Mouse (Mus musculus) intestine, postnatal 0 days (tissue): ENCODE measurements at regions not wholly inside any gene's neighbourhood (a gene's known extent, or its start where the extent isn't known, plus 50 kb on each side); places are given as distances from the start of the nearest gene placed in this dataset.

Experiments used
- ATAC-seq: fragments of 200-750 bp; cut with Nextera tagmentation; 2 replicates; pipeline ENCODE4 v1.8.0; 2017; ENCODE audit warnings: mild to moderate bottlenecking, moderate TSS enrichment, moderate library complexity
- H3K27ac ChIP-seq: fragments of 300-500 bp; sonication (generic); 2 replicates; pipeline ENCODE4 v1.5.1; 2014; ENCODE audit warnings: mild to moderate bottlenecking, low read depth, low read length, moderate library complexity
- H3K27me3 ChIP-seq: fragments of 300-500 bp; sonication (generic); replicated peaks from 2 replicates; pipeline ENCODE4 v1.6.1; 2014; ENCODE audit warnings: low read length, mixed read lengths; ENCODE audit not compliant: control insufficient read depth, insufficient read depth
- H3K36me3 ChIP-seq: fragments of 300-500 bp; sonication (generic); 2 replicates; pipeline ENCODE4 v1.6.1; 2014; ENCODE audit warnings: mild to moderate bottlenecking, moderate library complexity; ENCODE audit not compliant: control insufficient read depth, insufficient read depth
- H3K4me1 ChIP-seq: fragments of 300-500 bp; sonication (generic); replicated peaks from 2 replicates; pipeline ENCODE4 v1.6.1; 2014; ENCODE audit warnings: antibody characterized with exemption, low read length, mixed read lengths; ENCODE audit not compliant: control insufficient read depth, insufficient read depth
- H3K4me2 ChIP-seq: fragments of 300-500 bp; sonication (generic); replicated peaks from 2 replicates; pipeline ENCODE4 v1.6.1; 2014; ENCODE audit warnings: low read depth, mild to moderate bottlenecking, moderate library complexity
- H3K4me3 ChIP-seq: fragments of 300-500 bp; sonication (generic); 2 replicates; pipeline ENCODE4 v1.5.1; 2014; ENCODE audit warnings: low read depth, low read length
- H3K9ac ChIP-seq: fragments of 300-500 bp; sonication (generic); 2 replicates; pipeline ENCODE4 v1.6.1; 2014; ENCODE audit warnings: mild to moderate bottlenecking, low read depth, low read length
- H3K9me3 ChIP-seq: fragments of 300-500 bp; sonication (generic); 2 replicates; pipeline ENCODE4 v1.6.1; 2016; ENCODE audit warnings: mixed run types; ENCODE audit not compliant: control insufficient read depth
- CTCF ChIP-seq: sonication (generic); IDR thresholded peaks from 2 replicates; pipeline ENCODE4 v1.5.1; 2016; ENCODE audit warnings: low read depth, mild to moderate bottlenecking, control low read depth, antibody characterized with exemption, moderate library complexity
- WGBS: fragments of 180-500 bp; shearing (Covaris S2); extraction: QIAGEN DNeasy Blood & Tissue Kit; methylation state at CpG from one replicate; pipeline ENCODE4 v1.1.7; 2014; 5-methylcytosine and 5-hydroxymethylcytosine counted together

GRCm38 (mm10) chr13:102157369-102158130, 389.5 kb upstream of the Pik3r1 start:
- no peaks in the 10 kb centered on the region for H3K36me3 ChIP-seq
- H3K4me3 ChIP-seq, result no peak overlapping the region
- no peak for TF ChIP-seq CTCF
- H3K9me3 ChIP-seq, result no peaks in the 10 kb centered on the region
- no peaks in the 10 kb centered on the region for H3K27me3 ChIP-seq
- H3K4me1 ChIP-seq, result no peaks in the 10 kb centered on the region
- WGBS, result 81% methylated on average over 6 of the region's 6 CpGs
- ATAC-seq, result no peak
- H3K9ac ChIP-seq, result no peak overlapping the region
- no peak overlapping the region for H3K4me2 ChIP-seq
- H3K27ac ChIP-seq, result no peak overlapping the region

DNA sequence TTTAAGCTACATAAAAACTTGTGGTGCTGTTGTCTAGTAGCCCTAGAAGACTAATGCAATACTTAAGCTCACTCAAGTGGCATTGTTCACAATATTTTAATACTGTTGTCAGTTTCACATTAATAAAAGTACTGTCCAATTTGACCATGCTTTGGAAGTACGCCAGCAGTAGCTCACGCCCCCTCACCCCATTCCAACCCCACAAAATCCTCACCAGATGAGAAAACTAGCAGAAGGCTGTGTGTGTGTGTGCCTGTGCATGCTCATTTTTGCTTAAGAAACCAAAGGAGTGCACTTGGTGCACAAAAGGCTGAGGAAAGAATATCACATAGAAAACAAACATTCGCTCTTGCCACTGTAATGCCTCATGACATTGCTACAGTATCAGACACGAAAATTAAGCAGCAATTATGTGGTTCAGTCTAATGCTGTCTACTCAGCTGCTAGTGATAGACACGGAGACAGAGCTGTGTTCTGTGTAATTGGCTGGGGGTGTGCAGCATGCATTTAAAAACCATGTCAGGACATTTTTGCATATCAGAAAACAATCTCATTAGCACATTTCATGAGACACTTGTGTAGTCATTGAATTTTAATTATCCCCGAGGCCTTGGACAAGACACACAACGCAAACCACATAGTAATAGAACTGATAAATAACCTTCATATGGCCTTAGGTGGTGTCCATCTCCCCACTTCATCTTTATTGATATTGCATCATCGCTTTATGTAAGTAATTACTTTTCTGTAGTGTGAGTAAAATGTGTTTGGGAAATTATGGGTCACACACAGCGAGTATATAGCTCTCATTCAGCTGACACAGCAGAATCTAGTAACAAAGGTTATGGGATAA, 405.6 kb upstream of the Pik3r1 start:
- ATAC-seq, result no peak
- H3K4me3 ChIP-seq, result no peak overlapping the region
- H3K27ac ChIP-seq, result no peak overlapping the region
- H3K4me2 ChIP-seq, result no peak overlapping the region
- WGBS, result 79% methylated on average over 9 of the region's 9 CpGs
- H3K4me1 ChIP-seq, result no peaks in the 10 kb centered on the region
- TF ChIP-seq CTCF, result no peak
- H3K27me3 ChIP-seq, result no peaks in the 10 kb centered on the region; the same call in 1 of the 2 replicates
- no peaks in the 10 kb centered on the region for H3K9me3 ChIP-seq
- H3K9ac ChIP-seq, result no peak overlapping the region
- H3K36me3 ChIP-seq, result no peaks in the 10 kb centered on the region

GRCm38 (mm10) chr13:102174431-102174830, 406.4 kb upstream of the Pik3r1 start:
- no peak overlapping the region for H3K9ac ChIP-seq
- H3K4me3 ChIP-seq, result no peak overlapping the region
- WGBS, result 90% methylated on average over 3 of the region's 3 CpGs
- no peaks in the 10 kb centered on the region for H3K9me3 ChIP-seq
- no peaks in the 10 kb centered on the region for H3K4me1 ChIP-seq
- no peak for ATAC-seq
- H3K27ac ChIP-seq, result no peak overlapping the region
- no peaks in the 10 kb centered on the region; the same call in 1 of the 2 replicates for H3K27me3 ChIP-seq
- H3K36me3 ChIP-seq, result no peaks in the 10 kb centered on the region
- no peak overlapping the region for H3K4me2 ChIP-seq
- TF ChIP-seq CTCF, result no peak

DNA sequence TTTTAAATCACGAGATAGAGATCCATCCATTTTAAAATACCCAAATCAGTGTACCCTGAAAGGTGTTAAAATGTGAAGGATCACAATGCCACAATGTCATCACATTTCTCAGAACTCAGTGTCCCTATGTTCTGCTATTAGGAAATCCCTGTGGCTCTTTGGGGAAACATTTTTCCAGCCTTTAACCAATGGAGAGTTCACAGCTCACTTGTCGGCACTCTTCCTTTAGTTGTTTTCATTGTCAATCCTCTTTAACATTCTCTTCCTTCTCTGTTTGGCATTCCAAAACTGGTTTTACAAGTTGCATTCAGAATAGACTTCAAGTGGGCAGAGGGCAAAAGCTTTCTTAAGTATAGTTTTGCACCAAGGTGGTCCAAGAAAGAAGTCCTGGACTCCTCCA, 406.9 kb upstream of the Pik3r1 start:
- no peak for ATAC-seq

DNA sequence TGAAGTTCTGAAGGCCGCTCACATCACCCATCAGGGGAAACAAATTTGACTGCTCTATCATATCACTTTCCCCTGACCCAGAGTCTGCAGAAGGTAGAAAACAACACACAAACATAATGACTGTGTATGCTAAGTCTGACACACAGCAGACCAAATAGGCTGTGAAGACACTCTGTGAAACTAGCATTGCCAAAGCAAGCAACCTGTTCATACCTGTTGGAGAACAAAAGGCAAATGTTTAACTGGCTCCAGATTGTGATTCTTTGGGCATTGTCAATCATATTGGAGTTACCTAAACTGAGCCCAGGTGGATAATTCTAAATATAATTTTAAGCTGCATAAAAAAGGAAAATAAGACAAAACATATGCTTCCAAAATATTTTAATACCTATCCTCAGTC, 407.4 kb upstream of the Pik3r1 start:
- 97% methylated on average over 1 of the region's 1 CpGs for WGBS
- H3K27ac ChIP-seq, result no peak overlapping the region

More for the DNA sequence above, 406.9 kb upstream of the Pik3r1 start:
- H3K9ac ChIP-seq, result no peak overlapping the region
- no peaks in the 10 kb centered on the region; the same call in 1 of the 2 replicates for H3K27me3 ChIP-seq
- TF ChIP-seq CTCF, result no peak
- no peak overlapping the region for H3K4me3 ChIP-seq
- no peaks in the 10 kb centered on the region for H3K9me3 ChIP-seq
- 85% methylated on average over 2 of the region's 2 CpGs for WGBS
- no peaks in the 10 kb centered on the region for H3K36me3 ChIP-seq
- no peak overlapping the region for H3K4me2 ChIP-seq
- no peak overlapping the region for H3K27ac ChIP-seq
- H3K4me1 ChIP-seq, result no peaks in the 10 kb centered on the region

GRCm38 (mm10) chr13:102176456-102176855, 408.4 kb upstream of the Pik3r1 start:
- WGBS, result 55% methylated on average over 2 of the region's 2 CpGs
- Histone ChIP-seq H3K4me3 (no peak overlapping the region), H3K36me3 (no peaks in the 10 kb centered on the region), H3K4me2 (no peak overlapping the region), H3K4me1 (no peaks in the 10 kb centered on the region), H3K27me3 (no peaks in the 10 kb centered on the region; the same call in 1 of the 2 replicates), H3K9ac (no peak overlapping the region), H3K27ac (no peak overlapping the region), H3K9me3 (no peaks in the 10 kb centered on the region)
- ATAC-seq, result no peak
- no peak for TF ChIP-seq CTCF

More for the DNA sequence above, 407.4 kb upstream of the Pik3r1 start:
- TF ChIP-seq CTCF, result no peak
- no peak overlapping the region for H3K4me3 ChIP-seq
- no peak overlapping the region for H3K4me2 ChIP-seq
- no peaks in the 10 kb centered on the region for H3K4me1 ChIP-seq
- no peaks in the 10 kb centered on the region for H3K9me3 ChIP-seq
- no peaks in the 10 kb centered on the region; the same call in 1 of the 2 replicates for H3K27me3 ChIP-seq
- no peak overlapping the region for H3K9ac ChIP-seq
- no peak for ATAC-seq
- no peaks in the 10 kb centered on the region for H3K36me3 ChIP-seq
